Mouse (Mus musculus) testis, adult 2 months (tissue): Measurements from ENCODE around the gene Rhoa.

Experiments used
- CTCF ChIP-seq: fragments of 200-500 bp; IDR thresholded peaks from 2 replicates; pipeline ENCODE4 v1.5.1; 2012; ENCODE audit warnings: low read depth, mild to moderate bottlenecking, inconsistent platforms, low read length, moderate library complexity; ENCODE audit not compliant: control insufficient read depth, insufficient read depth, insufficient replicate concordance
- POLR2A ChIP-seq: fragments of 200-500 bp; IDR thresholded peaks from 2 replicates; pipeline ENCODE4 v1.6.1; 2012; ENCODE audit warnings: low read depth, mild to moderate bottlenecking, inconsistent platforms, low read length, moderate library complexity; ENCODE audit not compliant: control insufficient read depth

DNA sequence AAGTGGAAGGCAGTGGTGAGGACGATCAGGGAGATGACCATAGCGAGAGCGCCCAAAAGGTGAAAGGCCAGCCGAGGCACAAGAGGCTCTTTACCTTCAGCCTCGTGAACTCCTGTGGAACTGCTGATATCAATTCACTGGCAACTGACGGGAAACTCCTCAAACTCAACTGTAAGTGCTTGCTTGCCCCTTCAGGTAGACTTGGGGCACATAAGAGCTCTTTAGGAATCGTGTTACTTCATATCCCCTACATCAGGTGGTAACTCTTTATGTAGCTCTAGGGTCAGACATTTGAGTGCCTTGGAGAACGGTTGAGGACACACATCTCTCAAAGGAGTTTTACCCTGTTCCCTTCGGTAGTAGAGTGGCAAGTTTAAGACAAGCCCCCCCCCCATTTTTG lies 75.5 kb downstream of the Rhoa start:
- TF ChIP-seq CTCF (no peak), POLR2A (no peak)
